Comparison of ENCODE assay signal across 20 mouse cellular contexts in the genomic region with DNA sequence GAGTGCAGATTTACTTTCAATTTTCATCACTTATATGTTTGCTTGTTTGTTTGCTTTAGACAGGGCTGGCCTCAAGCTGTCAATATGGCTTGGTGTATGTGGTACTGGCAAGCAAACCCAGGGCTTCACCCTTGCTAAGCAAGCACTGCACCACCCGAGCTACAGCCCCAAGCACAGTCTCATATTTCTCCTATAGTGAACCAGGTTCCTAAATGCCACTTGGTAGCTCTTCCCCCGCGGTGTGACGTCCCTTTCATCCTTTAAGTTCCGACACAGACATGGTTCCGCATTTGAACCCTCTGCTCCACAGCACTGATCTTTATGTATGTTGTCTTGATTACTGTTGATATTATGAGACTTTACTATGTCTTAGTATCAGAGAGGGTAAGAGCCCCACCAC.
DNase-seq lines count a peak whose midpoint lies in the region; ATAC-seq and TF ChIP-seq lines count a peak whose summit lies in the region.
"Had no signal": no experiment of that assay in that cellular context is flagged by ENCODE, and none has a peak within 500 bp of the region (broad histone marks: within the 10 kb centered on the region; RNA-seq: fewer than 3 reads in every experiment).

No protein-coding gene starts in this region.

- TF ChIP-seq POLR2A in brain, embryonic 14.5 days (IDR thresholded peaks at IDR 0.05; ENCODE audit: borderline replicate concordance, extremely low read depth, insufficient read depth, insufficient read length, poor library complexity, severe bottlenecking), result no peak
- TF ChIP-seq POLR2A in olfactory bulb, adult 2 months (IDR thresholded peaks at IDR 0.05; ENCODE audit: insufficient read depth, low read depth, low read length), result no peak

- no peaks in the 10 kb centered on the region for H3K36me3 ChIP-seq in forebrain, embryonic 11.5 days (ENCODE audit: control insufficient read depth, insufficient read depth, low read length)
- no peaks in the 10 kb centered on the region for H3K36me3 ChIP-seq in forebrain, embryonic 14.5 days (ENCODE audit: control insufficient read depth, insufficient read depth, low read length)
- no peaks in the 10 kb centered on the region for H3K36me3 ChIP-seq in heart, embryonic 10.5 days
- H3K36me3 ChIP-seq in midbrain, embryonic 16.5 days (ENCODE audit: control insufficient read depth, insufficient read depth, low read length), result no peaks in the 10 kb centered on the region
- H3K36me3 ChIP-seq: embryonic facial prominence, embryonic 10.5 days; embryonic facial prominence, embryonic 13.5 days; heart, embryonic 13.5 days; hindbrain, embryonic 12.5 days; hindbrain, embryonic 15.5 days had no signal

- no peaks in the 10 kb centered on the region for H3K9me3 ChIP-seq in forebrain, embryonic 11.5 days (ENCODE audit: control insufficient read depth, low read length)
- no peaks in the 10 kb centered on the region for H3K9me3 ChIP-seq in forebrain, embryonic 14.5 days (replicated peaks; ENCODE audit: control insufficient read depth, low read length)
- H3K9me3 ChIP-seq in heart, embryonic 10.5 days, result no peaks in the 10 kb centered on the region
- H3K9me3 ChIP-seq in midbrain, embryonic 16.5 days (replicated peaks; ENCODE audit: control insufficient read depth, low read length, poor library complexity, severe bottlenecking), result no peaks in the 10 kb centered on the region
- H3K9me3 ChIP-seq: embryonic facial prominence, embryonic 10.5 days; embryonic facial prominence, embryonic 13.5 days; forebrain, embryonic 13.5 days; heart, embryonic 13.5 days; hindbrain, embryonic 12.5 days; hindbrain, embryonic 15.5 days had no signal

- H3K4me3 ChIP-seq in forebrain, embryonic 11.5 days (ENCODE audit: low read depth, low read length), result no peak overlapping the region
- H3K4me3 ChIP-seq in forebrain, embryonic 14.5 days (ENCODE audit: low read depth, low read length), result no peak overlapping the region
- no peak overlapping the region for H3K4me3 ChIP-seq in heart, embryonic 10.5 days
- H3K4me3 ChIP-seq in olfactory bulb, adult 2 months (ENCODE audit: insufficient read depth, low read depth, low read length), result no peak overlapping the region
- no peak overlapping the region for H3K4me3 ChIP-seq in midbrain, embryonic 16.5 days (ENCODE audit: low read depth, low read length)
- H3K4me3 ChIP-seq: embryonic facial prominence, embryonic 10.5 days; embryonic facial prominence, embryonic 13.5 days; erythroblast, embryonic 14.5 days; forebrain, embryonic 13.5 days; heart, embryonic 13.5 days; hindbrain, embryonic 12.5 days; hindbrain, embryonic 15.5 days had no signal

- intact Hi-C loops in heart, postnatal 25 days (cut with DNase I), result no loop called here

- no peaks in the 10 kb centered on the region for H3K27me3 ChIP-seq in forebrain, embryonic 11.5 days (ENCODE audit: control insufficient read depth, insufficient read depth, low read length)
- H3K27me3 ChIP-seq in forebrain, embryonic 14.5 days (replicated peaks; ENCODE audit: control insufficient read depth, insufficient read depth, low read length), result no peaks in the 10 kb centered on the region
- no peaks in the 10 kb centered on the region for H3K27me3 ChIP-seq in heart, embryonic 10.5 days (ENCODE audit: insufficient read depth, poor library complexity, severe bottlenecking)
- no peaks in the 10 kb centered on the region for H3K27me3 ChIP-seq in midbrain, embryonic 16.5 days (ENCODE audit: control insufficient read depth, insufficient read depth, low read depth, low read length)
- H3K27me3 ChIP-seq: embryonic facial prominence, embryonic 13.5 days; forebrain, embryonic 13.5 days; heart, embryonic 13.5 days; hindbrain, embryonic 15.5 days had no signal

- H3K4me1 ChIP-seq in forebrain, embryonic 11.5 days (replicated peaks; ENCODE audit: control insufficient read depth, insufficient read depth, low read length), result no peaks in the 10 kb centered on the region
- no peaks in the 10 kb centered on the region for H3K4me1 ChIP-seq in forebrain, embryonic 14.5 days (ENCODE audit: control insufficient read depth, insufficient read depth, low read length)
- no peaks in the 10 kb centered on the region for H3K4me1 ChIP-seq in heart, embryonic 10.5 days
- H3K4me1 ChIP-seq in olfactory bulb, adult 2 months (ENCODE audit: control insufficient read depth, insufficient read depth, low read length), result peaks cover 17% of the 10 kb centered on the region
- no peaks in the 10 kb centered on the region for H3K4me1 ChIP-seq in midbrain, embryonic 16.5 days (ENCODE audit: control insufficient read depth, insufficient read depth, low read length)
- H3K4me1 ChIP-seq: forebrain, embryonic 13.5 days; heart, embryonic 13.5 days; hindbrain, embryonic 15.5 days had no signal

- no peak overlapping the region for H3K9ac ChIP-seq in forebrain, embryonic 11.5 days (ENCODE audit: low read length)
- no peak overlapping the region for H3K9ac ChIP-seq in forebrain, embryonic 14.5 days (ENCODE audit: low read length)
- H3K9ac ChIP-seq in midbrain, embryonic 16.5 days (ENCODE audit: low read depth, low read length), result no peak overlapping the region
- H3K9ac ChIP-seq: embryonic facial prominence, embryonic 13.5 days; forebrain, embryonic 13.5 days; forebrain, postnatal 0 days; heart, embryonic 13.5 days; hindbrain, embryonic 12.5 days; hindbrain, embryonic 15.5 days had no signal

- no peak overlapping the region for H3K27ac ChIP-seq in forebrain, embryonic 11.5 days (ENCODE audit: low read depth, low read length)
- no peak overlapping the region for H3K27ac ChIP-seq in forebrain, embryonic 14.5 days (ENCODE audit: low read depth, low read length)
- no peak overlapping the region for H3K27ac ChIP-seq in heart, embryonic 10.5 days
- 0 out of 2 replicates have a peak overlapping the region, but pooled peaks have one; percentile 70 for H3K27ac ChIP-seq in olfactory bulb, adult 2 months (ENCODE audit: insufficient read depth, low read depth, low read length)
- no peak overlapping the region for H3K27ac ChIP-seq in midbrain, embryonic 16.5 days (ENCODE audit: low read length)
- H3K27ac ChIP-seq: embryonic facial prominence, embryonic 10.5 days; embryonic facial prominence, embryonic 13.5 days; forebrain, embryonic 13.5 days; heart, embryonic 13.5 days; hindbrain, embryonic 12.5 days; hindbrain, embryonic 15.5 days had no signal

- peak; percentile 44 for DNase-seq in forebrain, embryonic 11.5 days (ENCODE audit: low spot score)
- no peak for DNase-seq in forebrain, embryonic 14.5 days (ENCODE audit: low spot score)
- peak; percentile 54 for DNase-seq in heart, embryonic 10.5 days (ENCODE audit: low spot score)
- DNase-seq in heart, postnatal 25 days (ENCODE audit: low spot score), result no peak
- peak; percentile 25 for DNase-seq in brain, embryonic 14.5 days (ENCODE audit: low read depth)
- no peak for DNase-seq in thymus, postnatal 0 days (ENCODE audit: low spot score)
- DNase-seq: embryo, embryonic 11 days had no signal

- WGBS in forebrain, embryonic 11.5 days, result 89% methylated on average over 6 of the region's 6 CpGs
- WGBS in forebrain, embryonic 14.5 days, result 80% methylated on average over 6 of the region's 6 CpGs
- 83% methylated on average over 6 of the region's 6 CpGs for WGBS in heart, embryonic 10.5 days
- 82% methylated on average over 6 of the region's 6 CpGs for WGBS in olfactory bulb, adult 2 months
- WGBS in midbrain, embryonic 16.5 days, result 71% methylated on average over 6 of the region's 6 CpGs

- ATAC-seq in forebrain, embryonic 11.5 days (replicated peaks; ENCODE audit: low FRiP score), result no peak
- ATAC-seq in forebrain, embryonic 14.5 days, result no peak
- no peak for ATAC-seq in midbrain, embryonic 16.5 days
- ATAC-seq: activated CD4-positive, CD25-positive, alpha-beta regulatory T cell, adult 4 months; CD4-positive, CD25-positive, alpha-beta regulatory T cell, adult 4 months; forebrain, embryonic 13.5 days; intestine, postnatal 0 days had no signal

- TF ChIP-seq CTCF in brain, embryonic 14.5 days (IDR thresholded peaks at IDR 0.05; ENCODE audit: borderline replicate concordance, extremely low read depth, insufficient read depth, insufficient read length), result no peak
- TF ChIP-seq CTCF in olfactory bulb, adult 2 months (IDR thresholded peaks at IDR 0.05; ENCODE audit: insufficient read depth, low read depth, low read length), result no peak

- no peak overlapping the region for H3K4me2 ChIP-seq in forebrain, embryonic 11.5 days (ENCODE audit: low read depth, low read length, severe bottlenecking)
- H3K4me2 ChIP-seq in forebrain, embryonic 14.5 days (ENCODE audit: low read length), result no peak overlapping the region
- no peak overlapping the region for H3K4me2 ChIP-seq in midbrain, embryonic 16.5 days (ENCODE audit: low read length)
- H3K4me2 ChIP-seq: embryonic facial prominence, embryonic 13.5 days; forebrain, embryonic 13.5 days; heart, embryonic 13.5 days; hindbrain, embryonic 12.5 days; hindbrain, embryonic 15.5 days had no signal

Comparison
In these comparisons a context has a peak if more than half of its experiments do, and no peak if none do; other contexts are left out.
1. DNase-seq: peak in forebrain, embryonic 11.5 days (single experiment), heart, embryonic 10.5 days (single experiment) and brain, embryonic 14.5 days (single experiment); none in forebrain, embryonic 14.5 days (single experiment), heart, postnatal 25 days (single experiment) and thymus, postnatal 0 days (single experiment).